Mouse (Mus musculus): ENCODE measurements at regions not wholly inside any gene's neighbourhood (a gene's known extent, or its start where the extent isn't known, plus 50 kb on each side); places are given as distances from the start of the nearest gene placed in this dataset.

- TF ChIP-seq CHD2 (IDR thresholded peaks at IDR 0.05; ENCODE audit: low read depth, low read length) = no peak
- TF ChIP-seq HCFC1 (IDR thresholded peaks at IDR 0.05; ENCODE audit: borderline replicate concordance, insufficient read depth, low read length) = no peak
- no peak for TF ChIP-seq ZNF384 (IDR thresholded peaks at IDR 0.05; ENCODE audit: low read depth, low read length)
Observed at GRCm38 (mm10) chr8:109081295-109081694, 412.5 kb upstream of the Pmfbp1 start.
